Mouse (Mus musculus): Measurements from ENCODE around the gene Slc11a1.

DNA sequence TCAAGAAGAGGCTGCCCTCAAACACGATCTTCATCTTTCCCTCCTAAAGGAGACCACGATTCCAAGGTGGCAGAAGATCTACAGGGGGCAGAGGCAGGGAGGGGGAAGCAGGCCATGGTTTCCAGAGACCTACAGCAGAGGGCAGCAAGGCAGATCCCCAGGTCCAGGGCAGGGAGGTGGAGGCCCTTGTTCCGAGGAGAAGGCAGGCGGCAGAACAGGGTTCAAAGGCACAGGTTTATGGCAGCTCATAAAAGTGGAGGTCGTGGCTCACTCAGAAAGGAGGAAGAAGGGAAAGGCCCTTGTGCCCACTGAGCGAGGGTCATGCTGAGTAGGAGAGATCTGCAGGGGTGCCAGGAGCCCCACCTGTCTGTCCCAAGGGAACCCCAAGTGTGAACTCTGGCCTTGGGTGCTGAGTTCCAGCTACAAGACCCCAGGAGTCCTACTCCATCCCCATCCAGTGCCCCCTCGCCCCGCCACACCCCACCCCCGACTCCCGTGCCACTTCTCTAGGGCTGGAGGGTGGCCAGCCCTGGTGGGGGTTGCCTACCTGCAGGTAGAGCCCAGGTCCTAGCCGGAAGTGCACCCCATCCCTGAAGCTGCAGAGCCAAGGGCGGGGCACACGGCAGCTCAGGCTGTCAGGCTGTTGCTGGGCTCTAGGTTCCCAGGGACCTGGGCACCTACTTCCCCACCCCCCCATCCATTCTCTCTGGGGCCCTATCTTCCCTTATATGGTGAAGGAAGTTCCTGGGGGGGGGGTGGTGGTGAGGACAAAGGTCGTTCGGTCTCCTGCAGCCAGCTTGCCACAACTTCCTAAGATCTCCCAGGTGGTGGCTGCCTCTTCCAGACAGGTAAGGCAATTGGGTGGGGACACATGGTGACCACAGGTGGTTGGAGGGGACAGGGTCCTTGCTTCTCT, 33.9 kb downstream of the Slc11a1 start, which contains the start of gene Vil1:
- no peak for TF ChIP-seq CTCF (IDR thresholded peaks at IDR 0.05; ENCODE audit: control insufficient read depth, insufficient read depth, low read length)
- TF ChIP-seq POLR2A (IDR thresholded peaks at IDR 0.05; ENCODE audit: borderline replicate concordance, control insufficient read depth, low read depth, low read length): no peak

Data from bone marrow, adult 2 months (tissue).